Mouse (Mus musculus): ENCODE results near the gene Prpf40a.

DNA sequence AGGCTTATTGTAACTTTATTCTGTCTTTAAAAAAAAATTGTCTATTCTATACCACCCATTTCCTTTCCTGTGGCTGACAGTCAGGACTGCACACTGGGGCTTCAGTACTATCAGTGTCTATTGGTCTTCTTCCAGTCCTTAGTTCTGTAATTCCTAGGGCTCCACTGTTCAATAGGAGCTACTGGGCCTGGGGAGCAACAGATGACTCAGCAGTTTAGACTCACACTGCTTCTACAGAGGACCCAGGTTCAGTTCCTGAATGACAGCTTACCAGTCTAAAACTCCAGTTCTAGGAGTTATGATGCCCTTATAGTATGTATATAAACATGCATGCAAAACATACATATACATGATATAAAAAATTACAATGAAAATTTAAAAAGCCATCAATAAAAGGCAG, 44.2 kb downstream of the Prpf40a start:
- TF ChIP-seq CTCF (IDR thresholded peaks at IDR 0.05; ENCODE audit: extremely low read depth, insufficient read depth, low read length) (no peak), POLR2A (IDR thresholded peaks at IDR 0.05; ENCODE audit: extremely low read depth, insufficient read depth, low read length) (no peak)

Measured in cortical plate, adult 2 months (tissue).